Mouse (Mus musculus) liver, embryonic 12.5 days (tissue): ENCODE measurements at regions not wholly inside any gene's neighbourhood (a gene's known extent, or its start where the extent isn't known, plus 50 kb on each side); places are given as distances from the start of the nearest gene placed in this dataset.

Source experiments
- ATAC-seq: fragments of 200-750 bp; cut with Nextera tagmentation; 2 replicates; pipeline ENCODE4 v1.8.0; 2017; ENCODE audit warnings: moderate number of reproducible peaks, mild to moderate bottlenecking, moderate library complexity
- H3K27ac ChIP-seq: fragments of 300-500 bp; sonication (generic); 2 replicates; pipeline ENCODE4 v1.5.1; 2016; ENCODE audit warnings: mild to moderate bottlenecking
- H3K27me3 ChIP-seq: fragments of 300-500 bp; sonication (generic); replicated peaks from 2 replicates; pipeline ENCODE4 v1.6.1; 2016; ENCODE audit warnings: mild to moderate bottlenecking, moderate library complexity
- H3K36me3 ChIP-seq: fragments of 300-500 bp; sonication (generic); 2 replicates; pipeline ENCODE4 v1.6.1; 2016; ENCODE audit warnings: mild to moderate bottlenecking, moderate library complexity
- H3K4me1 ChIP-seq: fragments of 300-500 bp; sonication (generic); 2 replicates; pipeline ENCODE4 v1.6.1; 2016
- H3K4me2 ChIP-seq: fragments of 300-500 bp; sonication (generic); 2 replicates; pipeline ENCODE4 v1.6.1; 2016; ENCODE audit warnings: mild to moderate bottlenecking, moderate library complexity
- H3K4me3 ChIP-seq: fragments of 300-500 bp; sonication (generic); 2 replicates; pipeline ENCODE4 v1.5.1; 2016; ENCODE audit warnings: mild to moderate bottlenecking, moderate library complexity
- H3K9ac ChIP-seq: fragments of 300-500 bp; sonication (generic); 2 replicates; pipeline ENCODE4 v1.6.1; 2016; ENCODE audit warnings: mild to moderate bottlenecking, moderate library complexity
- H3K9me3 ChIP-seq: fragments of 300-500 bp; sonication (generic); replicated peaks from 2 replicates; pipeline ENCODE4 v1.6.1; 2016; ENCODE audit warnings: mild to moderate bottlenecking, moderate library complexity
- WGBS: fragments of 180-500 bp; shearing (Covaris S2); methylation state at CpG from one replicate; pipeline ENCODE4 v1.1.7; 2016; ENCODE audit not compliant: insufficient replicate concordance; 5-methylcytosine and 5-hydroxymethylcytosine counted together

- H3K36me3 ChIP-seq: no peaks in the 10 kb centered on the region
- H3K4me2 ChIP-seq: no peak overlapping the region
- no peaks in the 10 kb centered on the region for H3K27me3 ChIP-seq
- H3K27ac ChIP-seq: no peak overlapping the region
- WGBS: 65% methylated on average over 9 of the region's 9 CpGs
- no peaks in the 10 kb centered on the region for H3K9me3 ChIP-seq
- H3K4me1 ChIP-seq: no peaks in the 10 kb centered on the region
- no peak overlapping the region for H3K4me3 ChIP-seq
- no peak for ATAC-seq
- H3K9ac ChIP-seq: no peak overlapping the region
Measured at GRCm38 (mm10) chrX:13386354-13386753, 79.6 kb upstream of the Nyx start.

DNA sequence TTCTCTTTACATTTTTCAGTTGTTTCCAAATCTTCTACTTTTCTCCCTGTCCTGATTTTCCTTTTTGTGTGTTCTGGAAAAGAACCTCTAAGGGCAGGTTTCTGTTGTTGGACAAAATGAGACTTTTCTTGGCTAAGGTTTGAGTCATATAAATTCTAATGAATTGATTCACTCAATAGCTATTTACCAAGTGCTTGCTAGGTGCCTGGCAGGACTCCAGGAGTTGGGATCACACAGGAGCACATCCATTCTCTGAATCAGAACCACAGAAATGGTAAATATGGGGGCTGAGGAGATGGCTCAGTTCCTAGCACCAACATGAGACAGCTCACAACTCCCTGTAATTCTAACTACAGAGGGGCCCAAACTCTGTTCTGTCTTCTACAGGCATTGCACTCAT, 67.4 kb upstream of the Nyx start:
- no peak for ATAC-seq
- Histone ChIP-seq H3K4me2 (no peak overlapping the region), H3K27ac (no peak overlapping the region), H3K27me3 (no peaks in the 10 kb centered on the region), H3K9me3 (no peaks in the 10 kb centered on the region), H3K4me3 (no peak overlapping the region), H3K36me3 (no peaks in the 10 kb centered on the region), H3K9ac (no peak overlapping the region), H3K4me1 (no peaks in the 10 kb centered on the region)

GRCm38 (mm10) chrX:13412726-13413125, 53.2 kb upstream of the Nyx start:
- H3K27ac ChIP-seq: no peak overlapping the region
- no peaks in the 10 kb centered on the region; the same call in none of the 2 replicates for H3K27me3 ChIP-seq

GRCm38 (mm10) chrX:13413135-13413534, 52.8 kb upstream of the Nyx start:
- H3K27me3 ChIP-seq: no peaks in the 10 kb centered on the region; the same call in none of the 2 replicates
- H3K4me2 ChIP-seq: no peak overlapping the region
- no peak overlapping the region for H3K9ac ChIP-seq
- no peaks in the 10 kb centered on the region for H3K36me3 ChIP-seq
- H3K27ac ChIP-seq: no peak overlapping the region
- no peak overlapping the region for H3K4me3 ChIP-seq
- no peaks in the 10 kb centered on the region for H3K4me1 ChIP-seq
- 64% methylated on average over 3 of the region's 3 CpGs for WGBS
- ATAC-seq: no peak
- no peaks in the 10 kb centered on the region for H3K9me3 ChIP-seq

More at GRCm38 (mm10) chrX:13412726-13413125, 53.2 kb upstream of the Nyx start:
- H3K36me3 ChIP-seq: no peaks in the 10 kb centered on the region
- H3K4me2 ChIP-seq: no peak overlapping the region
- no peak overlapping the region for H3K4me3 ChIP-seq
- no peaks in the 10 kb centered on the region for H3K9me3 ChIP-seq
- ATAC-seq: no peak
- H3K4me1 ChIP-seq: no peaks in the 10 kb centered on the region
- no peak overlapping the region for H3K9ac ChIP-seq
- 56% methylated on average over 2 of the region's 2 CpGs for WGBS
